Mouse (Mus musculus) left cerebral cortex, adult 2 months (tissue): ENCODE data around the gene Ccdc194. TPM values are rescaled to one million over a fixed set of nuclear protein-coding genes. Genes with fewer than 3 reads are reported as not detected.

Source experiments
- DNase-seq, 2 experiments: peaks; one replicate each; pipeline ENCODE4 v3.0.0; 2021 to 2022; ENCODE audit warnings: low spot score in 2 of 2, mixed read lengths in 1 of 2; ENCODE audit errors: extremely low spot score in 1 of 2
- H3K27ac ChIP-seq: fragments of 200-600 bp; 2 replicates; pipeline ENCODE4 v1.8.1; 2022
- H3K4me3 ChIP-seq: fragments of 200-600 bp; 2 replicates; pipeline ENCODE4 v1.8.1; 2022
- CTCF ChIP-seq: fragments of 200-600 bp; IDR thresholded peaks from 2 replicates; pipeline ENCODE4 v1.8.1; 2022; ENCODE audit warnings: antibody characterized with exemption, mild to moderate bottlenecking, moderate library complexity
- intact Hi-C: fragments of 180-260 bp; cut with DNase I; formaldehyde crosslinking; loops from one replicate; pipeline ENCODE4 v1.15.1; 2025
- total RNA-seq, 2 experiments: library from RNA; stranded (reverse); gene quantifications; 2 replicates each; pipeline ENCODE4 v1.2.3; 2021

Gene Ccdc194
- total RNA-seq, 2 experiments from 2014 or later = not detected

DNA sequence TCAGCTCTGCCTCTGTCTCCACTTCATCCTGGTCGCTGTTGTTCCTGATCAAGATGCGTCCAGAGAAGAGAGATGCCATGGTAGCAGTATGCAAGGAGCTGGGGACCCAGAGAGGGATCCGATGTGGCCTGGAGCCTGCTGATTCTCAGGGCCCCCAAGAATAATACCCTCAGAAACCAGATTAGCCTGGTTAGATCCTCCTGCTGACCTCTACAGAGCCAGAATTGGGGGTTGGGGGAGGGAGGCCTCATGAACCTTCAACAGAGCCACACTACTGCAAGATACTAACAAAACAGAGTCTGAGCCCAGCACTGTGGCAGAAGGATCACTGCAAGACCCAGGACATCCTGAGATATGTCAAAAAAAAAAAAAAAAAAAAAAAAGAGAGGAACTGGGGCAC lies 41.0 kb upstream of the Ccdc194 start, which contains the start of gene Nxnl1:
Gene Nxnl1 (minus strand): TSS at position 101 of the 400 bp plus-strand sequence.
- Histone ChIP-seq H3K4me3 (no peak within 1 kb of the TSS), H3K27ac (no peak within 1 kb of the TSS; the same call in 1 of the 2 replicates)
- intact Hi-C loops = no loop called here
- no peak for TF ChIP-seq CTCF
- no peak for DNase-seq

GRCm38 (mm10) chr8:71563992-71564391 lies 38.5 kb upstream of the Ccdc194 start:
- intact Hi-C loops = no loop called here

DNA sequence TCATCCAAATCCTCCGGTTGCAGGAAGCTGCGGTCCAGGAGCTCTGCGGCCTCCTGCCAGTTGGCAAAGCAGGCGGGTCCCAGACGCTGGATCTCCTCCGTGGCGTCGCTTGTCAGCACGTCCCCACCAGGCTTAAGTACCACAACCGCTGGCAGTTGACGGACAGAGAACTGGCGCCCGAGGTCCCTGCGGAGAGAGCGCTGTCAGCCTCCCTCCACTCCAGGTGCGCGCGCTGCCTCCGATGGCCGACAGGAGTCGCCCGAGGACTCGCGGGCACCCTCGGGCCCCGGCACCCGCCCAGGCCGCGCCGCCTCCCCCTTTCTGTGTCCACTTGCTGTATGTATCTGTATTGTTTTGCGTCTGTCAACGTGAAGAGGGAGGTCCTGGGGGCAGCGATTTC lies 37.2 kb upstream of the Ccdc194 start:
- intact Hi-C loops = no loop called here
- peak overlapping the region; percentile 28 for H3K4me3 ChIP-seq
- peak; percentile 69 to 79 for DNase-seq
- no peak overlapping the region for H3K27ac ChIP-seq
- peak; percentile 86 for TF ChIP-seq CTCF

More at GRCm38 (mm10) chr8:71563992-71564391, 38.5 kb upstream of the Ccdc194 start:
- H3K4me3 ChIP-seq = no peak overlapping the region
- no peak overlapping the region for H3K27ac ChIP-seq
- peak; percentile 25 for TF ChIP-seq CTCF
- no peak for DNase-seq

DNA sequence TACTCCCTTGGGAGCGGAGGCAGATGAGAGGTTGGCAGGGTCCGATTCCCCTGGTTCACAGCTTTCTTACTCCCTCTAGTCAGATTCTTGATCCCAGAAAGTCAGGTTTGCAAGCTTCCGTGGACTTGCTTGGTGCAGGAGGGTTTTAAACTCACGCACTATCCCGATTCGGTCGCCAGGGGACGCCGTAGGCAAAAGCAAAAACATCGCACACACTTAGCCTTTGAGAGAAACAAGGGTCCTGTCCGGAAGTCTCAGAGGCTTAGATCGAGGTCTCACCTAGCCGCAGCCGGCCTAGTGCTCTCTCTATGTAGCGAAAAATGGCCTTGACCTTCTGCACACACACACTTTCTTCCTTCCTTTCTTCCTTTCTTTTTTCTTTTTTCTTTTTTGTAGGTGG lies 35.9 kb upstream of the Ccdc194 start:
- Histone ChIP-seq H3K27ac (no peak overlapping the region), H3K4me3 (no peak overlapping the region)
- DNase-seq = no peak
- peak; percentile 81 for TF ChIP-seq CTCF
- intact Hi-C loops = loop anchor here (1.0 kb wide), 2 partner anchors 35 to 99 kb away; no protein-coding TSS in a partner anchor

GRCm38 (mm10) chr8:71560765-71561164 lies 35.3 kb upstream of the Ccdc194 start:
- no peak for DNase-seq
- intact Hi-C loops = loop anchor here (1.0 kb wide), 2 partner anchors 36 to 100 kb away; no protein-coding TSS in a partner anchor
- Histone ChIP-seq H3K27ac (no peak overlapping the region), H3K4me3 (no peak overlapping the region)
- TF ChIP-seq CTCF = no peak

- H3K27ac ChIP-seq = no peak overlapping the region
- no peak overlapping the region for H3K4me3 ChIP-seq
- intact Hi-C loops = no loop called here
- TF ChIP-seq CTCF = no peak
- no peak for DNase-seq
These were observed 34.6 kb upstream of the Ccdc194 start for GRCm38 (mm10) chr8:71560071-71560470.

DNA sequence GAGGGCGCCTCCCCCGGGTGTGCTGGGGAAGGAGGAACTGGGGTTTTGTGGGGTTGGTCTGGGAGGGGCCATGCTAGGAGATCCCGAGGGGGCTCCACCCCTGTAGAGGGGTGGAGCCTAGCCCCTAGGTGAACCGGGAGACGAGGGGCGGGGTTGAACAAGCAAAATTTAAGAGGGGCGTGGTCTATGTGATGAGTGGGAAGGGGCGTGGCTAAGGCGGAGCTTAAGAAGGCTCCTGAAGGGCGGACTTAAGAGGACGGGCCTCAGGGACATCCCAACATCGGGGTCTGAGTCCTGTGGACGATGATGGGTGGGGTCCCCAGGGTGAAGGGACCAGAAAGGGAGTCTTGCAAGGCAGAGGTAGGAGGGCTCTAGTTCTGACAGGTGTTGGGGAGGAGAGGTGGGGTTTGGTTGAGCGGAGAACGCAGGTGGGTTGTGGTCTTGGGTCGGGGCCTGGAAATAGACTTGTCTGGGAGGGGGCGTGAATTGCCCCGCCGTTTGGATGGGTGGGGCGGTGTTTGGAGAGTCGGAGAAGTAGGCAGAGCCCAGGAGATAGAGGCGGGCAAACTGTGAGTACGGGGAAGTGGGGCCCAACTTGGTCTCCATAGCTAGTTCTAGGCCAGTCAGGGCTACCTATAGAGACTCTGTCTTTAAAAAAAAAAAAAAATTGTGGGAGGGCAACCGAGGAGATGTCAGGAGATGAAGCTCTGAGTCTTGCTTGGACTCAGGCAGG lies 33.6 kb upstream of the Ccdc194 start:
- Histone ChIP-seq H3K4me3 (peak overlapping the region; percentile 17; the same call in 1 of the 2 replicates), H3K27ac (no peak overlapping the region)
- TF ChIP-seq CTCF = no peak
- intact Hi-C loops = no loop called here
- DNase-seq = no peak

GRCm38 (mm10) chr8:71558071-71558957 lies 32.8 kb upstream of the Ccdc194 start, which contains the start of gene Tmem221:
Gene Tmem221, minus strand, starts transcription at chr8:71558871.
- peak within 1 kb of the TSS; percentile 17; the same call in 1 of the 2 replicates for H3K4me3 ChIP-seq
- no peak within 1 kb of the TSS for H3K27ac ChIP-seq
- no peak for TF ChIP-seq CTCF
- DNase-seq = no peak
- intact Hi-C loops = no loop called here

- intact Hi-C loops = no loop called here
- TF ChIP-seq CTCF = no peak
These were observed 29.1 kb upstream of the Ccdc194 start for GRCm38 (mm10) chr8:71554644-71555043.

DNA sequence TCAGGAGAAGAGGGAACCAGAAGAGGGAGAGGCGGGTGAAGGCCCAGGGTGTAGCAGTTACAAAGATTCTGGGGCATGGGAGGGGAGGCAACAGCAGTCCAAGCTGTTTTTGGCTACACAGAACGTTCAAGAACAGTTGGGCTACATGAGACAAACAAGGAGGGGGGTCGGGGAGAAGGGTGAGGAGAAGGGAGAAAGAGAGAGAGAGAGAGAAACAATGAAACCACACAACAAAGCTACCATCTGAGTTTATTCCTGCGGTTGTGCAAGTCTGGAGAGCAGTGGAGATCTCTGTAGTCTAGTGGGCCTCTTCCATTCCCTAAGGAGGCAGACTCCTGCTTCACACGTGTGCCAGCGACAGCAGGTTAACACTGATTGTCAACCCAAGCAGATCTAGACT lies 28.5 kb upstream of the Ccdc194 start:
- Histone ChIP-seq H3K27ac (no peak overlapping the region), H3K4me3 (no peak overlapping the region)
- TF ChIP-seq CTCF = no peak
- intact Hi-C loops = no loop called here
- DNase-seq = no peak

More at GRCm38 (mm10) chr8:71554644-71555043, 29.1 kb upstream of the Ccdc194 start:
- Histone ChIP-seq H3K27ac (no peak overlapping the region), H3K4me3 (no peak overlapping the region)
- DNase-seq = no peak

GRCm38 (mm10) chr8:71552770-71553169 lies 27.3 kb upstream of the Ccdc194 start:
- no peak for TF ChIP-seq CTCF
- intact Hi-C loops = no loop called here
- DNase-seq = no peak
- no peak overlapping the region for H3K4me3 ChIP-seq
- no peak overlapping the region for H3K27ac ChIP-seq

- no peak for DNase-seq
- TF ChIP-seq CTCF = no peak
- Histone ChIP-seq H3K4me3 (no peak overlapping the region), H3K27ac (no peak overlapping the region)
- intact Hi-C loops = no loop called here
These were observed 25.2 kb upstream of the Ccdc194 start for GRCm38 (mm10) chr8:71550754-71551153.
